Mouse (Mus musculus): ENCODE data around the gene Glb1l2.

- no peak for TF ChIP-seq CTCF (IDR thresholded peaks at IDR 0.05; ENCODE audit: low read depth)
- no peak for TF ChIP-seq EP300 (optimal IDR thresholded peaks at IDR 0.05)
These were observed 30.6 kb downstream of the Glb1l2 start for GRCm38 (mm10) chr9:26775700-26776099.

All from stomach, postnatal 0 days (tissue).